Mouse (Mus musculus) bone marrow macrophage, adult 2 months (primary cell): ENCODE measurements at regions not wholly inside any gene's neighbourhood (a gene's known extent, or its start where the extent isn't known, plus 50 kb on each side); places are given as distances from the start of the nearest gene placed in this dataset.
"Not testable (repeated sequence)": the region's sequence is repeated elsewhere in the genome, so short reads cannot be mapped to it uniquely, and the experiment has no call there.

Experiments
- H3K27ac ChIP-seq: 2 replicates; pipeline ENCODE4 v1.5.1; 2012; ENCODE audit warnings: low read depth, low read length; ENCODE audit not compliant: insufficient read depth
- H3K4me1 ChIP-seq: 2 replicates; pipeline ENCODE4 v1.6.1; 2012; ENCODE audit warnings: low read length; ENCODE audit not compliant: control insufficient read depth, insufficient read depth
- H3K4me3 ChIP-seq: 2 replicates; pipeline ENCODE4 v1.5.1; 2012; ENCODE audit warnings: mild to moderate bottlenecking, low read length, moderate library complexity; ENCODE audit not compliant: insufficient read depth
- CTCF ChIP-seq: IDR thresholded peaks from 2 replicates; pipeline ENCODE4 v1.5.1; 2012; ENCODE audit warnings: low read depth, mild to moderate bottlenecking, low read length, moderate library complexity
- POLR2A ChIP-seq: IDR thresholded peaks from 2 replicates; pipeline ENCODE4 v1.6.1; 2012; ENCODE audit warnings: mild to moderate bottlenecking, low read depth, low read length, borderline replicate concordance

DNA sequence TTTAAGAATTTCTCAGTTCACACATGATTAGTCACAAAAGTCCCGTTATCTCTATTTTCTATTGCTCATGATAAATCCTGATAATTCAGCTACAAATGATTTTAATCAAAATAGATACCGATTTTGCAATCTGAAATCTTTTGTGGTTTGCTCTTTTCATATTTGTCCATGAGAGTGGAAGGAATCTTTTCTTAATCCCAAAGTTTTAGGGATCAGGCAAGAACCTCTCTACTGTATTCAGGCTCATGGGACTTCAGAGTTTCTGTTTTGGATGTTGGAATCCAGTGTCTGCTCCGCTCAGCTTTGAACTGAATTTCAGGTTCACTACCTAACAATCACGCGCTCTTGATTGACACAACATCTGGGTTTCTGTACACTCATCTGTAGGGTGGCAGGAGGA lies 53.1 kb upstream of the Slc44a3 start:
- peaks cover 12% of the 10 kb centered on the region for H3K4me1 ChIP-seq

GRCm38 (mm10) chr3:121584736-121585151 lies 52.5 kb upstream of the Slc44a3 start:
- Histone ChIP-seq H3K4me1 (peaks cover 15% of the 10 kb centered on the region), H3K4me3 (no peak overlapping the region), H3K27ac (no peak overlapping the region)
- TF ChIP-seq POLR2A (no peak), CTCF (no peak)

More for the DNA sequence above, 53.1 kb upstream of the Slc44a3 start:
- no peak for TF ChIP-seq POLR2A
- TF ChIP-seq CTCF: no peak
- Histone ChIP-seq H3K4me3 (no peak overlapping the region), H3K27ac (no peak overlapping the region)

- TF ChIP-seq CTCF (no peak), POLR2A (no peak)
- no peak overlapping the region for H3K27ac ChIP-seq
- H3K4me1 ChIP-seq: peaks cover 15% of the 10 kb centered on the region
- no peak overlapping the region for H3K4me3 ChIP-seq
These were observed 52.1 kb upstream of the Slc44a3 start for GRCm38 (mm10) chr3:121584317-121584716.

DNA sequence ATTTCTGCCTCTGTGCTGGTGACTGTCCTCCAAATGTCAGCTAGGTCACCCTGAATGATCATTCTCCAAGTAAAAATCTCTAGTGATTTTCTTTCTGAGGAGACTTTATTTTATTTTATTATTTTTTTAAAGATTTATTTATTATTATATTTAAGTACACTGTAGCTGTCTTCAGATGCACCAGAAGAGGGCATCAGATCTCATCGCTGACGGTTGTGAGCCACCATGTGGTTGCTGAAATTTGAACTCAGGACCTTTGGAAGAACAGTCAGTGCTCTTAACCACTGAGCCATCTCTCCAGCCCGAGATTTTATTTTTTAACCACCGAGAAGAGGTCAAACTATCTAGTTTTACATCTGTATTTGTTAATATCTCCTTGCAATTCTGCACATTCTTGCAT lies 50.5 kb upstream of the Slc44a3 start:
- H3K27ac ChIP-seq, H3K4me3 ChIP-seq: not testable (repeated sequence)
- peaks cover 15% of the 10 kb centered on the region for H3K4me1 ChIP-seq
